Mouse (Mus musculus) heart, embryonic 10.5 days (tissue): ENCODE results near the gene Magee1. TPM values are rescaled to one million over a fixed set of nuclear protein-coding genes. Genes with fewer than 3 reads are reported as not detected.
"Not testable (repeated sequence)": the region's sequence is repeated elsewhere in the genome, so short reads cannot be mapped to it uniquely, and the experiment has no call there.

Experiments used
- DNase-seq: peaks from one replicate; pipeline ENCODE4 v3.0.0-alpha.2; 2017; ENCODE audit warnings: low spot score
- H3K27ac ChIP-seq: fragments of 300-500 bp; sonication (generic); 2 replicates; pipeline ENCODE4 v1.5.1; 2016; ENCODE audit warnings: mild to moderate bottlenecking
- H3K27me3 ChIP-seq: fragments of 300-500 bp; sonication (generic); 2 replicates; pipeline ENCODE4 v1.6.1; 2016; ENCODE audit warnings: mild to moderate bottlenecking; ENCODE audit not compliant: poor library complexity, insufficient read depth, severe bottlenecking
- H3K36me3 ChIP-seq: fragments of 300-500 bp; sonication (generic); 2 replicates; pipeline ENCODE4 v1.6.1; 2016; ENCODE audit warnings: mild to moderate bottlenecking, moderate library complexity
- H3K4me1 ChIP-seq: fragments of 300-500 bp; sonication (generic); 2 replicates; pipeline ENCODE4 v1.6.1; 2016; ENCODE audit warnings: mild to moderate bottlenecking
- H3K4me3 ChIP-seq: fragments of 300-500 bp; sonication (generic); 2 replicates; pipeline ENCODE4 v1.5.1; 2016; ENCODE audit warnings: mild to moderate bottlenecking, moderate library complexity
- H3K9me3 ChIP-seq: fragments of 300-500 bp; sonication (generic); 2 replicates; pipeline ENCODE4 v1.6.1; 2016; ENCODE audit warnings: mild to moderate bottlenecking, moderate library complexity
- WGBS: fragments of 180-500 bp; shearing (Covaris S2); methylation state at CpG from one replicate; pipeline ENCODE4 v1.1.7; 2016; 5-methylcytosine and 5-hydroxymethylcytosine counted together
- polyA plus RNA-seq: library from polyadenylated mRNA; unstranded; fragments of >200 nt; fragmentation: Nextera tagmentation; extraction: Ambion mirVana; gene quantifications from 2 replicates; pipeline ENCODE4 v1.2.1, GENCODE M21; 2016

The Magee1 gene
- polyA plus RNA-seq: 14.7 and 15.0 TPM in 2 replicates

GRCm38 (mm10) chrX:105120275-105121226 lies at the start of gene Magee1:
Gene Magee1 (plus strand): TSS chrX:105120378.
- Histone ChIP-seq H3K4me3 (peak within 1 kb of the TSS; percentile 64), H3K36me3 (no peaks in the 10 kb centered on the region), H3K9me3 (no peaks in the 10 kb centered on the region), H3K27ac (peak within 1 kb of the TSS; percentile 73; the same call in 1 of the 2 replicates), H3K27me3 (peaks cover 45% of the 10 kb centered on the region), H3K4me1 (no peaks in the 10 kb centered on the region)
- peak; percentile 78 for DNase-seq
- 11% methylated on average over 60 of the region's 65 CpGs for WGBS

- no peaks in the 10 kb centered on the region for H3K27me3 ChIP-seq
- H3K27ac ChIP-seq: peak overlapping the region; percentile 52; the same call in 1 of the 2 replicates
- DNase-seq: no peak
- peak overlapping the region; percentile 61 for H3K4me3 ChIP-seq
- no peaks in the 10 kb centered on the region for H3K4me1 ChIP-seq
- 8% methylated on average over 12 of the region's 12 CpGs for WGBS
- peaks cover 17% of the 10 kb centered on the region for H3K36me3 ChIP-seq
- H3K9me3 ChIP-seq: no peaks in the 10 kb centered on the region
Observed at GRCm38 (mm10) chrX:105079151-105079550, 41.0 kb upstream of the Magee1 start.

GRCm38 (mm10) chrX:105079615-105080092 lies 40.5 kb upstream of the Magee1 start, which contains the start of gene Pbdc1:
Gene Pbdc1 (plus strand): TSS chrX:105079756.
- Histone ChIP-seq H3K4me3 (peak within 1 kb of the TSS; percentile 61), H3K27ac (peak within 1 kb of the TSS; percentile 79), H3K4me1 (no peaks in the 10 kb centered on the region), H3K9me3 (no peaks in the 10 kb centered on the region), H3K36me3 (peaks cover 19% of the 10 kb centered on the region), H3K27me3 (no peaks in the 10 kb centered on the region)
- DNase-seq: peak; percentile 95
- WGBS: 1% methylated on average over 35 of the region's 35 CpGs

GRCm38 (mm10) chrX:105080096-105080495 lies 40.1 kb upstream of the Magee1 start:
- Histone ChIP-seq H3K27ac (peak overlapping the region; percentile 79; the same call in 1 of the 2 replicates), H3K27me3 (no peaks in the 10 kb centered on the region), H3K9me3 (no peaks in the 10 kb centered on the region), H3K4me1 (no peaks in the 10 kb centered on the region), H3K36me3 (peaks cover 19% of the 10 kb centered on the region), H3K4me3 (peak overlapping the region; percentile 61)
- DNase-seq: no peak
- 14% methylated on average over 8 of the region's 8 CpGs for WGBS

GRCm38 (mm10) chrX:105083013-105083412 lies 37.2 kb upstream of the Magee1 start:
- 88% methylated on average over 7 of the region's 7 CpGs for WGBS
- peaks cover 27% of the 10 kb centered on the region for H3K36me3 ChIP-seq
- not testable (repeated sequence) for H3K27me3 ChIP-seq

GRCm38 (mm10) chrX:105104175-105104574 lies 16.0 kb upstream of the Magee1 start:
- H3K36me3 ChIP-seq: peaks cover 5% of the 10 kb centered on the region; the same call in 1 of the 2 replicates
- H3K27ac ChIP-seq: no peak overlapping the region
- peaks cover 2% of the 10 kb centered on the region; the same call in 1 of the 2 replicates for H3K27me3 ChIP-seq
- no peaks in the 10 kb centered on the region for H3K9me3 ChIP-seq
- 43% methylated on average over 5 of the region's 5 CpGs for WGBS
- H3K4me1 ChIP-seq: no peaks in the 10 kb centered on the region
- DNase-seq: no peak
- no peak overlapping the region for H3K4me3 ChIP-seq

More at GRCm38 (mm10) chrX:105083013-105083412, 37.2 kb upstream of the Magee1 start:
- H3K27ac ChIP-seq, H3K4me1 ChIP-seq, H3K9me3 ChIP-seq, DNase-seq, H3K4me3 ChIP-seq: not testable (repeated sequence)

- Histone ChIP-seq H3K27ac (no peak overlapping the region), H3K36me3 (no peaks in the 10 kb centered on the region), H3K4me3 (no peak overlapping the region), H3K27me3 (peaks cover 11% of the 10 kb centered on the region; the same call in 1 of the 2 replicates), H3K9me3 (no peaks in the 10 kb centered on the region), H3K4me1 (no peaks in the 10 kb centered on the region)
- no peak for DNase-seq
- WGBS: 54% methylated on average over 2 of the region's 2 CpGs
Observed at GRCm38 (mm10) chrX:105114994-105115393, 5.2 kb upstream of the Magee1 start.

- Histone ChIP-seq H3K4me3 (peak overlapping the region; percentile 64), H3K27me3 (peaks cover 49% of the 10 kb centered on the region), H3K27ac (no peak overlapping the region), H3K4me1 (no peaks in the 10 kb centered on the region), H3K36me3 (no peaks in the 10 kb centered on the region), H3K9me3 (no peaks in the 10 kb centered on the region)
- peak; percentile 84 for DNase-seq
- WGBS: 16% methylated on average over 38 of the region's 38 CpGs
Observed at GRCm38 (mm10) chrX:105121227-105121865, 1.2 kb downstream of the Magee1 start.

- no peak for DNase-seq
Observed at GRCm38 (mm10) chrX:105124903-105125302, 4.7 kb downstream of the Magee1 start.

GRCm38 (mm10) chrX:105151872-105152461 lies 31.8 kb downstream of the Magee1 start:
- Histone ChIP-seq H3K4me3 (peak overlapping the region; percentile 47), H3K4me1 (no peaks in the 10 kb centered on the region), H3K36me3 (no peaks in the 10 kb centered on the region), H3K27me3 (peaks cover 34% of the 10 kb centered on the region), H3K9me3 (no peaks in the 10 kb centered on the region), H3K27ac (no peak overlapping the region)
- WGBS: 37% methylated on average over 26 of the region's 26 CpGs
- DNase-seq: no peak

More at GRCm38 (mm10) chrX:105124903-105125302, 4.7 kb downstream of the Magee1 start:
- Histone ChIP-seq H3K4me1 (no peaks in the 10 kb centered on the region), H3K27ac (no peak overlapping the region), H3K4me3 (no peak overlapping the region), H3K9me3 (no peaks in the 10 kb centered on the region), H3K27me3 (peaks cover 39% of the 10 kb centered on the region), H3K36me3 (no peaks in the 10 kb centered on the region)
- 27% methylated on average over 2 of the region's 3 CpGs for WGBS

- not testable (repeated sequence) for H3K4me1 ChIP-seq, H3K4me3 ChIP-seq, H3K27ac ChIP-seq, DNase-seq, H3K36me3 ChIP-seq, H3K9me3 ChIP-seq
- 66% methylated on average over 6 of the region's 6 CpGs for WGBS
- H3K27me3 ChIP-seq: peaks cover 24% of the 10 kb centered on the region; the same call in 1 of the 2 replicates
Observed at GRCm38 (mm10) chrX:105165007-105165406, 44.8 kb downstream of the Magee1 start.

GRCm38 (mm10) chrX:105167217-105167616 lies 47.0 kb downstream of the Magee1 start:
- no peak for DNase-seq
- H3K4me3 ChIP-seq: no peak overlapping the region
- no peaks in the 10 kb centered on the region for H3K36me3 ChIP-seq
- H3K27ac ChIP-seq: no peak overlapping the region
- H3K4me1 ChIP-seq: no peaks in the 10 kb centered on the region
- H3K27me3 ChIP-seq: peaks cover 17% of the 10 kb centered on the region; the same call in 1 of the 2 replicates
- H3K9me3 ChIP-seq: no peaks in the 10 kb centered on the region
- WGBS: 58% methylated on average over 2 of the region's 2 CpGs
